Mouse (Mus musculus) gastrocnemius, postnatal 10 days (tissue): ENCODE data around the gene Zfp277. TPM values are rescaled to one million over a fixed set of nuclear protein-coding genes. Genes with fewer than 3 reads are reported as not detected.

Experiments used
- DNase-seq: peaks from one replicate; pipeline ENCODE4 v3.0.0; 2021; ENCODE audit warnings: mixed read lengths
- total RNA-seq, 2 experiments: library from RNA; stranded (reverse); gene quantifications; 2 replicates each; pipeline ENCODE4 v1.2.3; 2021

The Zfp277 gene
- total RNA-seq, 2 experiments from 2014 or later, result 14.1 to 14.8 TPM

DNA sequence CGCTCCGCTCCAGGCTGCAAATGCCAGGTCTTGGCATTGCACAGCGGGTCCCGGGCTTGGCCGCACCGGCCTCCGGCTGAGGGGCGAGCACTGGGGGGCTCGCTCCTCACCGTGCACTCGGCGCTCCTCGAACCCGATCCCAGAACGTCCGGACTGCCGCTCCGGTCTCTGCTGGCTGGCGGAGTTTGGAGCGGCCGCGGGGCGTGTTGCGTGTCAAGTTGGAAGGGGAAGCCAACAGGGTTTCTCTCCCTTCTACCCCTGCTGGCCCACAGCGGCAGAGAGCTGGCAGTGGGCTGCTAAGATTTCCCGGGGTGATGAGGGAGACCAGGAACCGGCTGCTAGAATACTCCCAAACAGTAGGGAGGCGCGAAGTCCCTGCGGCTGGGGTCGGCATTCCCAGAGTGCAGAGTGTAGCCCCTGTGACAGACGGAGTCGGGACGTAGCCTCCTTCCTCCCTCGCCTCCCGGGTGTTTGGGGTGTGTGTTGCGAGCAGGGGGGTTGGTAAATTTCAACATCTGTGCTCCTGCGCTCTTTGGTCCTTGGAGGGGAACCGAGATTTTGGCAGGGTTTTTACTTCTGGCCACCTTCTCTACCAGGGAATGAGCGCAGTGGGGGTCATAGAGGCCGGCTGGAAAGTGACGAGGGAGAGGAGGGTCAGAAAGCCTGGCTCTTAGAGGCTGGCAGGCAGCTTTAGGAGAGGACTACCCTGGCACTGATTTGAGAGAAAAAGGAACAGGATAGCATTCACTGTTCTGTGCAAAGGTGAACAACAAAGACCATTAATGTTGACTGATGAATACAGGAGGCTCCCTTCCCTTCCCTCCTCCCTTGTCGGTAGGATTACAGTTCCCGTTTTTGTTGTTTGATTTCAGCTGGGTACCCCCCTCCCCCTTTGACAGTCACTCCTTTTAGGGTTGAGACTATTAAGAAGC, 1.0 kb upstream of the Zfp277 start:
- peak; percentile 55 for DNase-seq

DNA sequence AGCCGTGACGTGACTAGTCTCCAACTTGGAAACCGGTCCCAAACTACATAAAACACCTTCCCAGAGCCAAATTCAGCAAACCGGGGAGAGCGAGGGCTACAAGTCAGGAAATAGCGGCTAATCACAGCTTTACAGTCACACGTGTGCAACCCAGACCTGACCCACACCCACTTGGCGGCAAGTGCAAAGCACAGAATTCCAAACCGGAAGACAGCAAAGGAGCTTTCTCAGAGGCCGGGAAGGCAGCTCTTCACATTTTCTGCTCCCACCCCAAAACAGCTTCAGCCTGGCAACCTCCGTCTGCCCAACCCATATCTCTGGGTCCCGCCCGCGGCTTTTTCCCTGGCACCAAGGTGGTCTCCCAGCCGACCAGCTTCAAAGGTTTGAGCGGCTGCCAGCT, 496 bp downstream of the Zfp277 start:
- DNase-seq, result no peak

DNA sequence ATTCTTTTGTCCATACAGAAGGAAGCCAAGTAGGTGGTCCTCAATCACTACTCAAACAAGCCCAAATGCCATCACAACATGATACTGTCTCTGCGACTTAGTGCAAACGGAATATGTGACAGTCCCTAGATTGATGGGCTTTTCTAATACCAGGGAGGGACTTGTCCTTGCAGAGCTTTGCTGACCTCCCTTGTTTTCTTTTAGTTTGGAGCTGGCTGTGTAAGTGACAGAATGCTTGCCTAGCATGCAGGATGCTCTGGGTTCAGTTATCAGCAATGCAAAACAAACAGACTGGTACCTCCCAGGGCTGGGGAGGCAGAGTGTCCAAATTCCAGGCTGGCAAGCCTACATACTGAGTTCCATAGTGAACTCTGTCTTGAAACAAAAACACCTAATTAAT, 7.7 kb downstream of the Zfp277 start:
- DNase-seq, result no peak

DNA sequence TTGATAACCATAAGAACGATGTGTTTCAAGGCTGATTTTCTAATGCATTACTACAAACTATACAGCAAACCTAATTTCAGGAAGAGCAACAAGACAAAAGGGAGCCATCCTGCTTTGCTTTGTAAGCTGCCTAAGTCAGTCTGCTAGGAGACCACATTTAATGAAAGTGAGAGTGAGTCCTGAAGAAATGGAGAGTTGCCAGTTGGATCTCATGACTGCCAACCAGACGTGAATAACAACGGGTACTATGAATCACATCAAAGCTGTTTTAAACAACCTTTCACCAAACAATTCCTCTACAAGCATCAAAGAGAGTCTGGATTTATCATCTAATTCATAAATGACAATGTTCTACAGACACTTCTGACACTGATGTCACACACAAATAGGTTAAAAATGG, 11.6 kb downstream of the Zfp277 start:
- no peak for DNase-seq

DNA sequence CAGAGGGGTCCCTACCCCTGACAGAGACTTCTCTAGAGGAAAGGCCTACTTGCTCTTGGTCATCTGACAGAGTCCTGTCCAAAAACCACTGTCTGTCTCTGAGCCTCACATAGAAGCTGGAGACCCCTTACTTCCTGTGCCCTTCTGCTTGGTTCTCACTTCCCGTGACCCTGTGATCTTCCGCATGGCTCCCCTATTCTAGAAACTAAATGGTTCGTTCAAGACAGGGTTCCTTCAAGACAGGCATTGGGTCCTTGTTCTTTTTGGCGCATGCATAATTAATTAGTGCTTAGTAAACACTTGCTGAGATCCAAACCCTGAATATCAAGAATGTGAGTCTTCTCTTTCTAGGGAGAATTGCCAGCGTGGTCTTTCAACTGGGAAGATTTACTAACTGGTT, 14.6 kb downstream of the Zfp277 start:
- no peak for DNase-seq

DNA sequence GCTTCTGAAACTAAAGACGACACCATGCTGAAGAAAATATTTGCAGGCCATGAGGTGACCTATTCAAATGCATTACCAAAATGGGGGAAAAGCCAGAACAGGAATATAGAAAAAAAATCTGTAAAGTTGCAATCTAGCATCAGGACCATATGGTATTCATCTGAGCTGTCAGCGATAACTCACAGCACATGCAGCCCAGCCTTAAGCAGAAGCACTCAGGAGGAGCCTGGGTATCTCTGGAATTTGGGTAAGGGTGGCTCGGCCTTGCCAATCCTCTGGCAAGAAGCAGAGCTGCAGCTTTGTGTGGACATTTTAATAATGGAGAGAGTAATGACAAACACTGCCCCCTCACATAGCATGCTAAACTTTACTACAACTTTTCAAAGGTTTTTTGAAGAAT, 15.7 kb downstream of the Zfp277 start:
- DNase-seq, result no peak

DNA sequence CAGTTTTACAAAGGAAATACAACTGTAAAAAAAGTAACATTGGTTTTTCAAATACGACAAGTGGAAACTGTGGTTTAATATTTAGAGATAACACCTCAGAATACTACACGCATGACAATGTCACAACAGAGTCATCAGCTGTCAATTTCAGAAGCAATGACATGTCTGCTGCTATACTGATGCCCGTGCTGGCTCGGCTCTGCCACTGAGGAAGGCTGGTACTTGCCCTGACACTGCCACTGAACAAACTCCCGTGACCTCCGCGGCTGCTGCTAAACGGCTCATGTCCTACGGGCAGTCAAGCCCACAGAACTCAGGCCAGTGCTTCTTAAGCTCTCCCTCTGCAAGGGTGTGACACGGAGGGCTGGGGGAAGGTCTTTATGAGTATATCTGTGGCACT, 18.1 kb downstream of the Zfp277 start:
- no peak for DNase-seq

DNA sequence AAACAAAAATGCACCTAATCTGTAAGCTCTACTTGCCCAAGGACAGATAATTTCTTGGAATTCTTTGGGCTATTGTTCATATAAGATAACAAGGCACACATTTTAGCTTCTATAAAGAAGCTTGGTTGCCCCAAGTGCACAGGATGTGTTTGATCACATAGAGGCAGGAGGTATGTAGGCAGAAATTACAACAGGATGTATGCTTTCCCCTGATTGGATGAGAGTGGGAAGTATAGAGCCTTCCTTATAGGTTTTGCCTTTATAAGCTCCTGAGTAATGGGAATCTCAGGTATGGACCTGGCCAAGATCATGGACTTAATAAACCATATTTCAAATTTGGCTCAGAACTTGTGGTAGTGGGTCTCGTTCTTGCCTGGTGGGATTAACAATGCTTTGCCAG, 20.7 kb downstream of the Zfp277 start:
- no peak for DNase-seq

DNA sequence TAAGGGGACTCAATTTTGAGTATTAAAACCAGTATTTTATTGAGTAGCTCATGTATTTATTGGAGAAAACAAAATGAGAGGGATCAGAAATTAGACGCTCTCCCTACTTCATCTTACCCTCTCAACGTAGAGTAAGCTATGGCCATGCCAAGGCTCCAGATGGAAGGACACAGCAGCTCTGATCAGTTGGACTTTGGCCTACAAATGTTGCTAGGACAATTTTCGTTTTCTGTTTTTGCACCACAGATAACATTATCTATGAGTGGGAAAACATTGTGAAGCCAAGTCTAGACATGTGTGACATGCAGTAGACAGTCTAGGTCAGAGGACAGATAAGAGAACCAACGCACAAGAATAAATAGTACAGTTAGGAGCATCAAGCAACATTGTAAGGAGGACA, 28.4 kb downstream of the Zfp277 start:
- no peak for DNase-seq

DNA sequence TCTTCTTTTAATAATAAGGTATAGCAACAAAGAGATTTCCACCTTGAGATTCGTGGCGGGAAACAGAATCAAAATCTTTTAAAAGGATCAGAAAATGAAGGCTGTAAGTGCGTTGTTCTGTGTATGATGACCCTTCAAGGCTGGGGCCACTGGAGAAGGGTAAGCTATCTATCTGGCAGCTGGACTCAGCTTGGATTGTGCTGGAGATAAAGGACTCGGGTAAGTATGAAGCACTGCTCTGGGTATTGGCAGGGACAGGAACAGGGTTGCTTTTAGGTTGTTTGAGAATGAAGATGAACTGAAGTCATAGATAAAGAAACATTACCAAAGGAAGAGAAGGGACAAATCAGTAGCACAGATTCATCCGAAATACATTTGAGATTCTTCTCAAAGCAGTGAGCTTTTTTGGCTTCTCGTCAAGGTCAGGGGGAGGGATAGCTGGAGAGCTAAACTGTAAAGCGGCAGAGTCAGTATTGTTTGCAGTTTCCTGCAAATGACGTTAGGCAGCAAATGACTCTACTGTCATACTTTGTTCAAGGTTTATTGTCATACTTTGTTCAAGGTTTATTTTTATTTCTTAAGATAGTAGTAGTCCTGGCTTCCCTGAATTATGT, 30.3 kb downstream of the Zfp277 start:
- no peak for DNase-seq

DNA sequence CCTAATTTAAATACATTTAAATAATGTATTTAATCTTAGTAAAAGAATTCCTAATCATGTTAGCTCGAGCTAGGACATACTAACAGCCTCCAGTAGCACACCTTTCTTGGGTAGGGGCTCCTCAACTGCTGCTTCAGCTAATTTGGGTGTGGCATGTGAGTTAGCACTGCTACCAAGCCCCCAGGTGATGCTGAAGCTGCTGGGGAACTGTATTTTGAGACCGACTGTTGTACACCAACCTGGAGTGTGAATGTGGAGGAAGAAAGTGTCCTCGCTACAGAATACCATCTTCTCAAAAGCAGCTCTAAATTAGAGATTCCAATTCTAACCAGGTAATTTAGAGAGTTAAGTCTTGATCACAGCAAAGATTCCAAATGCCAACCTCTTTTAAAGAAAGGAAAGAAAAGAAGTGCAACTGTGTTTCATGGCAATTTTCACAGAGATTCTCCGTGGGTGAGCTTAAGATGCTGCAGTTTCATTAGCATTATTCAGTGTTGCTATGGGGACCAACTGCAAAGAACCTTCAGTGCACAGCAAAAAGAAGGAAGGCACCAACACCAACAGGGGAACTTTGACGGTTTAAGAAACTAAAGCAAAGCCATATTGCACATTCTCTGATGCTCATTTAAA, 30.9 kb downstream of the Zfp277 start:
- no peak for DNase-seq

DNA sequence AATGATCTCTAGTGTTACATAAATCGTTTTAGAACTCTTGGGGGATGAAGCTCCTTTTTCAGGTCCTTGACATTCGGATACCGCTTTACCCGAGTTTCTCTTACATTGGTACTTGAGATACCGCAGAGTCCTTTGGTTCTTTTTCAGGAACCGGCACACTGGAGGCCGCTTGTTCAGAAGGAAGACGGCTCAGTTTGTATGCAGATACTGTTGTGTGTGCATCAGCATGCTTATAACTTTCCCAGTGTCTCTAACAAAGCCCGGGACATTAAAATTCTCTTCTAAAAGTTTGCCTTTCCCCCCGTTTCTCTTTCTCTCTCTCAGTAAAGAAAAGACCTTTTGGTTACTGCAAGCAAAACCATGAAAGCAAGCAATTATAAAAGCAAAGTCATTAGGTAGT, 45.9 kb downstream of the Zfp277 start:
- no peak for DNase-seq

DNA sequence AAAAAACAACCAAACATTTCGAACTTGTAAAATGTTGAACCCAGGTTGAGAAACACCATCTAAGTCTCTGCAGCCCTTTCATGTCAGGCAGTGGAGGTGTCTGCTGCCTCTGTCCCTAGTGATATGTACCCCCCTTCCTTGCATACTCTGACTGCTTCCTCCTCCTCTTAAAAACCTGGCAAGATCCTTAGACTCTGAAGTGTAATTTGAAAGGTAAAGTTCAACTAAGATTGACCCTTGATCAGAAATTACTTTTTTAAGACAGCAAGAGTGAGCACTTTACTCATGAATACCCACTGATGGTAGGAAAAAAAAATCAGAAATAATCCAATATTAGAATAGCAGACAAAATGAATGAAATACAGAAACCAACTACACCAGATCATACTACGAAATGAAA, 46.3 kb downstream of the Zfp277 start:
- DNase-seq, result no peak

DNA sequence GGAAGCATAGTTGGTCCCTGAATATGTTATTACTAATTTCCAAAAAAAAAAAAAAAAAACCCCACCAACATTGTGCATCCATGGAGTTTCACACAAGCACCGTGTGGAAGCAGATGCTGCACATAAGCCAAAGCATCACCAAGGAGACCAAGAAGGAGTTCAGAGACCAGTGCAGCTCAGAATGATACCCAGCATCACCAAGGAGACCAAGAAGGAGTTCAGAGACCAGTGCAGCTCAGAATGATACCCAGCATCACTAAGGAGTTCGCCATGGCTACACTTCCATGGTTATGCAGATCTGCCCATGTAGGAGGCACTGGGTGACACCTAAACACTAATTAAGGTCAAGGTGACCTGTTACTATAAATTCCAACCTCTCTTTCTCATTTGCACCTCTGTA, 46.8 kb downstream of the Zfp277 start:
- no peak for DNase-seq

DNA sequence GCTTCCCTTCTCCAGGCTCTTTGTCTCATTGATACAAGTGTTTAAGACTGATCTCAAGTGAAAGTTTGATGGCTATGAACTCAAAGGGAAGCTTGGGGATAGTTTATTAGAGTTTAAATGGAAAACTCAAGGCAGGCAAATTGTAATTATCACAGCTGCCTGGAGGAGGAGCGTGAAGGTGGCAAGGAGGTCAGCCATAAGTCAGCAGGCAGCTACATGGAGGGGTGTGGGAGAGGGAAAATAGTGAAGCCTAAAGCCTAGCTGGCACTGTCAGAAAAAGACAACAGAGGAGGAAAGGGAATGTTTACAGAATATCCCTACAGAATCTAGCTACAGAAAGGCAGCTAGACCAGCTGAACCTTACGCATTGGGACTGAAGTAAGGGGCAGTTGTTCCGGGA, 52.8 kb downstream of the Zfp277 start:
- no peak for DNase-seq

DNA sequence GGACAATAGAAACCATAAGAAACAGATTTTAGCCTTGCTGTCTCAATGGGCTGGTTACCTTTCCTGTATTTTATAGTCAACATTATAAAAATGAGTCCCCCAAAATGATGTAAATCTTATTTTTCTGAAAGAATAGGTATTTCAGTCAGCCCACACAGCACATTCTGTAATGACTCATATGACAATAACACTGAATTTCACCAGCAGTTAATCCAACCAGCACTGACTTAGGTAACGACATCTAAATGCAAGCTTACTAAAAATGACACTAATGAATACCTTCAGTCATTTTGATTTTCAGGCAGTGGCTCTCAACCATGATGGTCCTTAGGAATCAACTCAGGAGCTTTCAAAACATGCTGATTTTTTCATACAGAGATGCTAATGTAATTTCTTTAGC, 54.4 kb downstream of the Zfp277 start:
- no peak for DNase-seq

DNA sequence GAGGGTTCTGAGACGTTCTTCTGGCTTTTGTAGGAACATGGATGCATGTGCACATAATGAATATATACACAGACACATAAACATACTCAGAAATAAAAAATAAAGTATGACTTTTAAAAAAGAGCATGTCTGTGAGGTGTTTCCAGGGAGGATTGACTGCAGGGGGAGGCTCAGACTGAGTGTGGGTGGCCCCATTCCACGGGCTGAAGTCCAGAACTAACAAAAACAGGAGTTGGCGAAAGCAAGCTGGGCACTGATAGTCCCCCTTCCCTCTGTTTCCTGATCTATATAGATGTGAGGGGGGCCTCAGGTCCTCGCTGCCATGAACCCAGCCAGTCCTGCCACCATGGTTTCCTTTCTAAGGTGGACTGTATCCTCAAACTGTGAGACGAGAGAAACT, 57.9 kb downstream of the Zfp277 start:
- no peak for DNase-seq

DNA sequence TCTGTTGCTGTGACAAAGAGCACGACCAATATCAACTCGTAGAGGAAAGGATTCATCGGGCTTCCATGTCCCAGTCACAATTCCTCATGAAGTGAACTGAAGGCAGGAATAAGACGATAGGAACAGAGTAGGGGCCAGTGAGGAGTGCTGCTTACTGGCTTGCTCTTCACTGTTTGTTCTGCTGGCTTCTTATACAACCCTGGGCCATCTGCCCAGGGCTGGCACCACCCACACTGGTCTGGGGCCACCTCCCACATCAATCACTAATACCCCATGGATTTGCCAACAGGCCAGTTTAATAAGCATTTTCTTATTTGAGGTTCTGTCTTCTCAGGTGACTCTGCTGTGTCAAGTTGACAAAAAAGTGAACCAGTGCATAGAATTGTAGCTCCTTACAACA, 60.4 kb downstream of the Zfp277 start:
- DNase-seq, result no peak

DNA sequence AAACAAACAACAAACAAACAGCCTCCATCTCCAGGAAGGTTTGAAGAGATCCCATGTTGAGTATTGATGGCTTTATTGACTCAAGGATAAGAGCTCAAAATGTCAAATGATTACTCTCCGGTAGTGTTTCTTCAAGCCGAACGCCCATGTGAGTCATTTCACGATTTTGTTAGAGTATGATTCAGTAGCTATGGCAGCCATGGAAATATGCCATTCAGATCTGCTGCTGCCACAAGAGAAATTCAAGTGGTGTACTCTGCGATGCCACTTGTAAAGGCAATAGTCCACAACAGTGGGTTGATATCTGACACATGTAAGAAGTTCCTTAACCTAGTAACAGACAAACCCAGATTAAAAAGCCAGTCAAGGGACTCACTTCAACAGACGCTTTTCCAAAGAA, 62.0 kb downstream of the Zfp277 start:
- DNase-seq, result no peak

DNA sequence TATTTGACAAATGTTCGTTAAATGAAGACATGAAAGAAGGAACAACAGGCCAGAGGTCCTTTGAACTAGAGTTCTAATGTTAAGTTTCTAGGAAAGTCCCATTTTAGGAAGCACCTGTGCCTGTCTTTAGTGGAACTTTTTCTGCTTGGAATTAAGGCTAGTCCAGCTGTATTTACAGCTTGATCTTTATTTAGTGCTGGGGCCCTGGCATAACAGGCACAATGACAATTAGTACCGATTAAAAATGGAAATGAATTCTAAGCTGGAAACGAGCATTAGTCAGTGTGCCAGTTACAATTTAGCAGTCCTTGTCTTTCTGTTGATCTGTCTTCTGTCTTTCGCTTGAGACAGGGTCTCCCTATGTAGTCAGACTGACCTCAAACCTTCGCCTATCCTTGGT, 63.2 kb downstream of the Zfp277 start:
- DNase-seq, result no peak

DNA sequence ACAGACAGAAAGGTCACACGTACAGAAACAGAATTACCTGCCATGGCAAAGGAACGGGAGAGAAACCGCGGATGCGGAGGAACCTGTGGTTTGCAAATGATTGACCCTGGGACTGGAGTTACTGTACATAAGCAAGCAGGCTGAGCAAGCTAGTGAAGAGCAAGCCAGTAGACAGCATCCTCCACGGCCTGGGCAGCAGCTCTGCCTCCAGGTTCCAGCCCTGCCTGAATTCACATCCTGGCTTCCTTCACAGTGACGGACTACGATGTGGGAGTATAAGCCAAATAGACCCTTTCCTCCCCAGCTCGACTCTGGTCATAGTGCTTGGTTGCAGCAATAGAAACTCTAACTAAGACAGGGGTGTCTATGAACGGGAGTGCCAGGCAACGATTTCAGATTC, 63.9 kb downstream of the Zfp277 start:
- DNase-seq, result no peak

DNA sequence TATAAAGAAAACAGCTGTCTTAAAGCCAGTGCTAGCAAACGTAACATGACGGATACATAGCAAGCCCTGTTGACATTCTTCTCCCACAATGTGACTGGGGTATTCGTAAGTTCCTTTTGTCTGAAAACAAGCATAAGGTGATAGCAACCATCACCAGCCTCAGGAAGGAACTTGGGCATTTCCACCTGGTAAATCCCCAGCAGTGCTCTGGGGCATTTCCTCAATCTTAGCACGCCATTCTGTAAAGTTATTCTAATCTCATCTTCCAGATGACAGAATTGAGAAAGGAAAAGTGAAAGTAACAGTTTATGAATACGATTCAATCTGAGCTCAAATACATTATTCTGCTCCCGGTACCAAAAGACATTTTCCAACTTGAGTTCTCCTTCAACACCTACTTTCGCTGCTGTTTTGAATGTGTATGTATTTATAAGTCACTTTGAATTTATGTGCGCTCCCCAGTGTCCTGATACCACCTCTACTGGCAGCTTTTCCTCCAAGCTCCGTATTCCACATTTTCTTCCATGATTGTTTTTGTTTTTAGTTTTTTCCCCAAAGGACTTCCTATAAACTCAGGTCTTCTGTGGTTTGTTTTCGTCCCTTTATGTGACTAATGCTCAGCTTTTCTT, 64.4 kb downstream of the Zfp277 start:
- DNase-seq, result no peak

DNA sequence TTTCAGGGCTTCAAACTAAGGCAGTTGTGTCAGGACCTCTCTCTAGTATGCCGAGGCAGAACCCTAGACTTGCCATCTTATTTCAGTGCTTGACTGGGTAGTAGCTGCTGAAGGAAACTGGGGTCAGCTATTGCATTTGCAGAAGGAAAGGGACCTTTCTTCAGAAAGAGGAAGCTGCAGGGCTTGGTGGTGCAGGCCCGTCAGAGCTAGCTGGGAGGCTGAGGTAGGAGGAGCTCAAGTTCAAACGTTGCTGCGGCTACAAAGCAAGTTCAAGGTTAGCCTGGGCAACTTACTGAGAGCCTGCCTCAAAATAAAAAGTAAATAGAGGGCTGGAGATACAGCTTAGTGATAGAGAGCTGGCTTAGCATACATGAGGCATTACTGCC, 66.2 kb downstream of the Zfp277 start:
- no peak for DNase-seq
